Mouse (Mus musculus): ENCODE measurements around the gene Znfx1.

- no peak for TF ChIP-seq CTCF (IDR thresholded peaks at IDR 0.05)
- no peak for TF ChIP-seq POLR2A (IDR thresholded peaks at IDR 0.05; ENCODE audit: insufficient read depth, low read depth, low read length)
Measured at GRCm38 (mm10) chr2:167009483-167009882, 53.3 kb downstream of the Znfx1 start.

Measured in heart, adult 2 months (tissue).